Mouse (Mus musculus) lung, adult 2 months (tissue): Measurements from ENCODE around the gene Rasal2. TPM values are rescaled to one million over a fixed set of nuclear protein-coding genes. Genes with fewer than 3 reads are reported as not detected.

Experiments
- DNase-seq: peaks from one replicate; pipeline ENCODE4 v3.0.0; 2022
- H3K4me1 ChIP-seq: fragments of 200-500 bp; 2 replicates; pipeline ENCODE4 v1.6.1; 2011; ENCODE audit warnings: low read length; ENCODE audit not compliant: control insufficient read depth, insufficient read depth
- H3K4me3 ChIP-seq: fragments of 200-500 bp; replicated peaks from 2 replicates; pipeline ENCODE3; 2011; ENCODE audit warnings: low read depth, mild to moderate bottlenecking, control low read depth, low read length; ENCODE audit errors: extremely low read depth
- CTCF ChIP-seq: fragments of 200-500 bp; IDR thresholded peaks from 2 replicates; pipeline ENCODE4 v1.5.1; 2011; ENCODE audit warnings: mild to moderate bottlenecking, low read length, control low read depth; ENCODE audit not compliant: insufficient read depth
- POLR2A ChIP-seq: fragments of 200-500 bp; IDR thresholded peaks from 2 replicates; pipeline ENCODE4 v1.6.1; 2011; ENCODE audit warnings: low read depth, mild to moderate bottlenecking, control low read depth, low read length, borderline replicate concordance; ENCODE audit errors: extremely low read depth
- WGBS: fragments of 180-500 bp; shearing (Covaris S2); methylation state at CpG from one replicate; pipeline ENCODE4 v1.1.7; 2018; 5-methylcytosine and 5-hydroxymethylcytosine counted together
- polyA plus RNA-seq: library from polyadenylated mRNA; depleted of rRNA; stranded (reverse); fragments of >200 nt; gene quantifications from 2 replicates; pipeline ENCODE4 v1.2.3, GENCODE M21; 2012

Rasal2 gene
- polyA plus RNA-seq, 1 experiment = 10.4 TPM

GRCm38 (mm10) chr1:157137854-157138241 lies 274.5 kb downstream of the Rasal2 start:
- no peak overlapping the region for H3K4me3 ChIP-seq
- 84% methylated on average over 1 of the region's 1 CpGs for WGBS
- TF ChIP-seq POLR2A = no peak
- no peak for TF ChIP-seq CTCF
- H3K4me1 ChIP-seq = no peaks in the 10 kb centered on the region
- DNase-seq = no peak

DNA sequence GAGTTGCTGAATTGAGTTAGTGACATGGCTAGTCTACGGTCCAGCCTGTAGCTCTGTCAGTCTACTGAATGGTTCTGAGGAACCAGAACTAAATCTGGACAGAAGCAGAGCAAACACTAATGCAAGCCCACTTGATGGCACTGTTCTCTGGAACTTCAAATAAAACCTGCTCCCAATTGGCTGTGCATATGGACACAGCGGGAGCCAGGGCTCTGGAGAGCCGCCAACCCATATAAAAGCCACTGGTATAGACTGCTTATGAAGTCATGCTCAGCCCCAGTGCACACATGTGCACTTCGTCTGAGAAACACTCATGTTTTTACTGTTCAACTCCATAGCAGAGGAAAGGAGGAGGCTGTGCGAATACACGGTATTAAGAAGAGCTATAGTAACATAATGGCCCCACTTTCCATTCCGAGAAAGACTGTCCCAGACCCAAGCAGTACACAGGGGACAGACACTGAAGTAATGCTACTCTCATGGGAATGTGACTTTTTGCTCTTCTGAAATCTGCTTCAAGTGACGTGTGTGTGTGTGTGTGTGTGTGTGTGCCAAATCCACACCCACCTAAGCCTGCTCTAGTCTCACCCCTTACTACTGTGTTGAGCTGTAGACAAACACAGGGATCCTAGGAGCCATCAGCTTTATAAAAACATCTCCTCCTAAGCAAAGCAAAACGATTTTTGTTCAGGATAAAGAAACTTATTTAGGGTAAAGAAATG lies 275.1 kb downstream of the Rasal2 start:
- DNase-seq = no peak
- Histone ChIP-seq H3K4me3 (no peak overlapping the region), H3K4me1 (no peaks in the 10 kb centered on the region)
- 62% methylated on average over 9 of the region's 9 CpGs for WGBS
- no peak for TF ChIP-seq CTCF
- no peak for TF ChIP-seq POLR2A

GRCm38 (mm10) chr1:157128219-157128618 lies 284.2 kb downstream of the Rasal2 start:
- no peaks in the 10 kb centered on the region for H3K4me1 ChIP-seq
- TF ChIP-seq POLR2A (no peak), CTCF (no peak)
- no peak overlapping the region for H3K4me3 ChIP-seq
- 91% methylated on average over 2 of the region's 2 CpGs for WGBS
- no peak for DNase-seq

DNA sequence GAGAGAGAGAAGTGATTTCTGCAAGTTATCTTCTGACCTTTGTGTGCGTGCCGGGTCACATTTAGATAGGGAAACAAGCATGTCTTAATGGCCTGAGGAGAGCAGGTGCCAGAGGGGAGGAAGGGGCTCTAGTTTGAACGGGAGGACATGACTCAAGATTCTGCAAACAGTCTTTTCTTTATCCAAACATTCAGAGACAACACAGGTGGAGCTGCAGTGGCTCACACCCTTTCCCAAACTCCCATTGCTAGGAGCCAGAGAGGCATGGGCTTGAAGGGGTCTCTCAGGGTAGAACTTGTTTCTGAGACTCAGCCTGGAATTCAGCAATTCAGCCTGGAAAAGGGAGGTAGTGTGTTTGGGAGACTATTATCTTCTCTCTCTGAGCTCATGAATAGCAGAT lies 288.6 kb downstream of the Rasal2 start:
- TF ChIP-seq CTCF (no peak), POLR2A (no peak)
- no peak for DNase-seq
- no peak overlapping the region for H3K4me3 ChIP-seq
- 55% methylated on average over 3 of the region's 3 CpGs for WGBS
- no peaks in the 10 kb centered on the region for H3K4me1 ChIP-seq

DNA sequence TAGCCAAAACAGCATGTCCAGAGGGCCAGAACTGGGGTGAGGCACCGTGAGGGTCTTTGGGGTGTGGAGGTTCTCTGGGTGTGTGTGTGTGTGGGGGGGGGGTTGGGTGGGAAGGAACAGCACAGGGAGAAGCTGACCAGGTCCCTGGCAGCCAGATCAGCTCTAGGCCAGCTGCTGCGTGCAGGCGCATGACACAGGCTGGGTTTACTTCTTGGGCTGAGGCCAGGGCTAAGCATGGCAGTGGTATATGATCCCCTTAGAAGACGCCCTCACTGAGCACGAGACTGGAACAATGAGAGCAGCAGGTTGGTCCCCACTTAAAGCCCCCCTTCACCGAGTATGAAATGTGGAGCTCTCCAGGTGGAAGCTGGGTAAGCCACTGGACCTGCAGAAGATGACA lies 293.2 kb downstream of the Rasal2 start:
- no peak for TF ChIP-seq CTCF
- TF ChIP-seq POLR2A = no peak
- H3K4me1 ChIP-seq = no peaks in the 10 kb centered on the region
- 78% methylated on average over 6 of the region's 6 CpGs for WGBS
- no peak for DNase-seq
- H3K4me3 ChIP-seq = no peak overlapping the region

DNA sequence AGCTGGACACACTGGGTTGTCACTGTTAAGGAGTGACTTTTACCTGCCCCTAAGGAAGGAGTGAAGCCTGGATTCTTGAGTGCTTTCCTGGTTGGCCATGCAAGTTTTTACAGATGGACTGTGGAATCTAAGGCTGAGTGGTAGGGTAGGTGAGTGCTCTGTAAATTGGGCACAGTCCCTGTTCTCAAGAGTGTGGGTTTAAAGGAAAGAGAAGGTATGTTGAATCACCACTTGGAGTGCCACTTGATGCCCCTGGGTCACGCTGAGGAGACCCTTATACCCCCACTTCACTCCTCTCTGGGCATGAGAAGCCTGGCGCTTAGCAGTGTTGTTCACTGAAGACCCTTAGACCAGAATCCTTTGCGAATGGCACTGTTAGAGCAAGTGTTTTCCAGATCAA lies 295.0 kb downstream of the Rasal2 start:
- TF ChIP-seq POLR2A = no peak
- no peak for TF ChIP-seq CTCF
- no peaks in the 10 kb centered on the region for H3K4me1 ChIP-seq
- H3K4me3 ChIP-seq = no peak overlapping the region
- DNase-seq = no peak
- 72% methylated on average over 3 of the region's 3 CpGs for WGBS

DNA sequence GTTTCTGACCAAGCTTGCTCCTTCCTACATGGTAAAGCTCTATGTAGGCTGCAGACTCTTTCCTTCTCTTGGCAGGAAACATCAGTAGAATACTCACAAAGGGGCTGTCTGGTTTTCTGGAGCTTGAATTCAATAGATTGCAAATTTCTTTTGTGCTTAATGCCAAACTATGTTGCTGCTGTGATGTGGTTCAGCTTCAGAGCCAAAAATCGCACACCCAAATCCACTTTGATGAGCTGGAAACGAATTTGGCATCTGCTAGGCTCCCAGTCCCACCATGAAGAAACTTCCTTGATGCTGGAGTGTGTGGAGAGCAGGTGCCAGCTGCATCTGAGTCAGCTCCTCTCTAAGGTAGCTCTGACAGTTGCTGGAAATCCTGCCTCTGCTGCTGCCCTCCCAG lies 297.9 kb downstream of the Rasal2 start:
- 77% methylated on average over 2 of the region's 2 CpGs for WGBS
- DNase-seq = no peak
- H3K4me1 ChIP-seq = no peaks in the 10 kb centered on the region
- no peak overlapping the region for H3K4me3 ChIP-seq
- TF ChIP-seq POLR2A = no peak
- no peak for TF ChIP-seq CTCF

DNA sequence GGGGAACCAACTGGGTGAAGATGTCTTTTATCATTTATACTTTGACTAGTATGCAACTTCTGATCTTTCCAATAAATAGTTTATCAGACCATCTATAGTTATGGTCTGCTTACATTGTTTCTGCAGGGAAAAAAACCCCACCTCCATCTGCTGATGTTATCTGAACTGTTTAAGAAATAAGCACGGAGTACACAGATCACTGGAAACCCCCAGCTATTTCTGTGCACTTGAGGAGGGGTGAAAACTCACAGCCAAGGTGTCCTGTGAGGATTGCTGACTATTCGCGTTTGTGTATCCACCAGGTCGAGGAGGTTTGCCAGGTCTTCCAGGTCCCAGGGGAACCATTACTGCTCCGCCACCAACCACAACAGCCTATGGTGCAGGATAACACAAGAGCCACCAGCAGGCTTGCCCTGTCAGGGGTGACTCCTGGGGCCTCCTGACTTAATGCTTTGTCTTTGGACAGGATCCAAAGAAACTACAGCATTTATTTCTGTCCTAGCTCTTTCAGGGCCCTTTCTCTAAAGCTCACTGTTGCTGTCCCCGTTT lies 302.0 kb downstream of the Rasal2 start:
- DNase-seq = no peak
- Histone ChIP-seq H3K4me1 (no peaks in the 10 kb centered on the region), H3K4me3 (no peak overlapping the region)
- 67% methylated on average over 6 of the region's 6 CpGs for WGBS
- TF ChIP-seq CTCF (no peak), POLR2A (no peak)

GRCm38 (mm10) chr1:157108580-157108979 lies 303.8 kb downstream of the Rasal2 start, which contains the start of gene Tex35:
TSS of gene Tex35 (minus strand) at chr1:157108680.
- TF ChIP-seq CTCF = no peak
- no peak for TF ChIP-seq POLR2A
- WGBS = 90% methylated on average over 4 of the region's 4 CpGs
- DNase-seq = no peak
- Histone ChIP-seq H3K4me1 (no peaks in the 10 kb centered on the region), H3K4me3 (no peak within 1 kb of the TSS)

DNA sequence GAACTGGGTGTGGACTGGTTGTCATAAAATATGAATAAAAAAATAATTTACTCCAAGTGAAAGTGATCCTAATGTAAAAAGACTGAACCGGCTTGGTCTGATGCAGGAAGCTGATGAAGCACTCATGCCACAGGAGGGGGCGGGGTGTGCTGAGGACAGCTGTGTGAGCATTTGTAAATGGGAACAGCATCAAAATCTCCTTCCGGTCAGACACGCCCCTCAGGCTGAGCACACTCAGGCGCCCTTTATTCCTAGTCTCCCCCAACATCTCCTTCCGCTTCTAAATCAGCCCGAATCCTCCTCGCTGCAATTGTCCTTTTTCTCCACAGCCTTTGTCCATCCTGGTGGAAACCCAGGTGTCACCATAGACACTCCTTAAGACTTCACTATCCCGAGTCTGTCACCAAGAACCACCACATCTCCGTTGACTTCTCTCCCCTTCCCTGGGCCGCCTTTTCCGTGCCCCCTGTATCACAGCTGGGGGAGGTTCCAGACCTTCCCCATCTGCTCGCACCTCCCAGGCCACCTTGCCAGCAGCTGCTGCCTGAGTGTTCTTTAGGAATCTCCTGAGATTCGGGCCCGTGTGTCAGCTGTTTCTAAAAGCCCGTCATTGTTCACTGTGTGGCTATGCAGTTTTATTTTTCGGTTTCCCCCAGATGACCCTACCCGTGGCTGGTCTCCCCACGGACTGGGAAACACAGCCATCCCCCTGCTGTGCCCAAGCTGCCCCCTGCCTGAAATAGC lies 311.1 kb downstream of the Rasal2 start:
- no peak for DNase-seq
- TF ChIP-seq POLR2A = no peak
- TF ChIP-seq CTCF = no peak
- peaks cover 4% of the 10 kb centered on the region for H3K4me1 ChIP-seq
- 14% methylated on average over 19 of the region's 19 CpGs for WGBS
- H3K4me3 ChIP-seq = no peak overlapping the region
